23 mouse cellular contexts compared by ENCODE assay signal in the genomic region with DNA sequence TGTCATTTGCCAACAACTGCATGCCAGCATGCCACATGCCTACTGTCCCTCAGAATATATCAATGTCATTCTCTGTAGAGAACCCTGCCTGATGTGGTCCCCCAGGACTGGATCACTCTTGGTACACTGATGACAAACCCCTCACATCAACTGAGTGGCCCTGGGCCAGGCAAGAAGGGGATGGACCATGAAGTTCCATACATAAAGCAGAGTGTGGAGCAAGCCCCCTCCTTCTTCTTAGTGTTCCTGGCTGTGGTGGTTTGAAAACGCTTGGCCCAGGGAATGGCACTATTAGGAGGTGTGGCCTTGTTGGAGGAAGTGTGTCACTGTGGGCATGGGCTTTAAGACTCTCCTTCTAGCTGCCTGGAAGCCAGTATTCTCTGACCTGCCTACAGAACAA. TPM values are rescaled to one million over a fixed set of nuclear protein-coding genes. Genes with fewer than 3 reads are reported as not detected.
"Had no signal": no experiment of that assay in that cellular context is flagged by ENCODE, and none has a peak within 500 bp of the region (broad histone marks: within the 10 kb centered on the region; RNA-seq: fewer than 3 reads in every experiment).

No protein-coding gene starts in this region.

- H3K4me1 ChIP-seq: limb, embryonic 10.5 days; liver, embryonic 13.5 days; liver, embryonic 15.5 days had no signal

- H3K36me3 ChIP-seq: heart, embryonic 12.5 days; hindbrain, embryonic 10.5 days; hindbrain, embryonic 12.5 days; intestine, embryonic 15.5 days; limb, embryonic 10.5 days; limb, embryonic 12.5 days; liver, embryonic 13.5 days; liver, embryonic 15.5 days had no signal

- H3K27me3 ChIP-seq: heart, embryonic 12.5 days; hindbrain, embryonic 12.5 days; intestine, embryonic 15.5 days; limb, embryonic 12.5 days; liver, embryonic 13.5 days; liver, embryonic 15.5 days had no signal

- H3K27ac ChIP-seq: hindbrain, embryonic 10.5 days; hindbrain, embryonic 12.5 days; hindbrain, embryonic 14.5 days; intestine, embryonic 15.5 days; layer of hippocampus, adult 2 months; left cerebral cortex, adult 2 months; limb, embryonic 10.5 days; limb, embryonic 12.5 days; liver, embryonic 13.5 days; liver, embryonic 15.5 days had no signal

- DNase-seq: gastrocnemius, postnatal 10 days; gastrocnemius, postnatal 25 days; heart, adult 2 months; heart, postnatal 4 days; kidney, adult 18-20 months; kidney, adult 8-10 months; kidney, postnatal 10 days; kidney, postnatal 25 days; kidney, postnatal 4 days; liver; liver, embryonic 13.5 days had no signal

- H3K4me3 ChIP-seq: heart, adult 2 months; heart, embryonic 12.5 days; hindbrain, embryonic 10.5 days; hindbrain, embryonic 12.5 days; intestine, embryonic 15.5 days; layer of hippocampus, adult 2 months; left cerebral cortex, adult 2 months; limb, embryonic 10.5 days; limb, embryonic 12.5 days; liver, embryonic 13.5 days; liver, embryonic 15.5 days had no signal

- H3K9me3 ChIP-seq: heart, embryonic 12.5 days; intestine, embryonic 15.5 days; limb, embryonic 10.5 days; limb, embryonic 12.5 days; liver, embryonic 13.5 days; liver, embryonic 15.5 days had no signal

RNA-seq across cellular contexts. Expression of a gene that starts 37.3 kb away (rescaled TPM):
- total RNA-seq: granulocyte monocyte progenitor cell, adult 5-6 weeks had no signal
- polyA plus RNA-seq: inflammation-experienced regulatory T-cells, adult 6 months had no signal
